Mouse (Mus musculus): ENCODE data around the gene Defa21.
A peak's percentile ranks its signal among the peaks of the same experiment; 100 is the strongest.
"Not testable (repeated sequence)": the region's sequence is repeated elsewhere in the genome, so short reads cannot be mapped to it uniquely, and the experiment has no call there.

The Defa21 gene

DNA sequence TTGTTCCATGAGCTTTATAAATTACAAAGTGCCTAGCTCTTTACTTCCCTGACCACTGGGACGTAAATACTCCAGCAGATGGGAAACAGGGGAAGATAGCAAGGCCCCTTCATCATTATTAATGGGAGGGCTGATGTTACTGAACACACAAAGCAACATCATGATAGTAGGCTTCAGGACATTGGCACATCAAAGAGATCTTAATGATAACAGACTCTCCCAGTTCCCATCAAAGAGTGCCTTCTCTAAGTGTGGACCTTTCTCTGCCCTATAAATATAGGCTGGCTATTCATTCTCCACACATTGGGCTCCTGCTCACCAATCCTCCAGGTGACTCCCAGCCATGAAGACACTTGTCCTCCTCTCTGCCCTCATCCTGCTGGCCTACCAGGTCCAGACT, at the start of gene Defa21:
Defa21 (plus strand) TSS at position 301 of the 400 bp plus-strand sequence.
- DNase-seq (ENCODE audit: low spot score) = not testable (repeated sequence)

DNA sequence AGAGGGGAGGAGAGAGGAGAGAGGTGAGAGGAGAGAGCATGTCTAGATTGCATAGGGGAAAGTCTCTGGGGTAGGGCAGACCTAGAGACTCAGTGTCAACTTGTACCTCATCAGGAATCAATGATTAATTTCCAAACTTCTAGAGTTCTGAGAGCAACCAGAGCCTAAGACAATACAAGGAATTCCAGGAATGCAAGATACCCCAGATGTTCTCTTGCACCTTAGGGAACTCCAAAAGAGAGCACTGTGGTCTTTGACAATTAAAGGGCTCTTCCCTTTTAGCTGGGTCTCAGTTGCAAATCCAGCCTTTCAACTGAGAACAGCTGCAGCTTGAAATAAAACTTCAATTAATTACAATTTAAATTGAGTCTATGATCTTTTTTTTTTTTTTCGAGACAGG, 45.5 kb upstream of the Defa21 start:
- DNase-seq (ENCODE audit: low spot score) = no peak

DNA sequence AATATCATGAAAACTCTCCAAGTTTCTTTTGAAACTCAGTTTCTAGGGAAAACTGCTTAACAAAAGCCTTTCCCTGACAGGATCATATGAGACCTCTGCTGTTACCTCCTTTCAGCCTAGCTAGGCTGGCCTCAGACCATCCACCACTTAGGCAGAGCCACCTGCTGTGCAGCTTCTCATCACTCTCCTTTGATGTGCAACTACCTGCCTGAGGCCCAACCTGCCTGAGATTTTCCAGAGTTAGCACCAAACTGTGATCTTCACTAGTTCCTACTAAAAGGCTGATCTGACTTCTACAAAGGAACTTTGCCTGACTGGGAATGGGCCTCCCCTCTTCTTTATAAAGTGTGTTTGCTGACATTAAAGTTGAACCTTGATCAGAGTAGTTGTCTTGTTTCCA, 31.3 kb upstream of the Defa21 start:
- not testable (repeated sequence) for DNase-seq (ENCODE audit: low spot score)

DNA sequence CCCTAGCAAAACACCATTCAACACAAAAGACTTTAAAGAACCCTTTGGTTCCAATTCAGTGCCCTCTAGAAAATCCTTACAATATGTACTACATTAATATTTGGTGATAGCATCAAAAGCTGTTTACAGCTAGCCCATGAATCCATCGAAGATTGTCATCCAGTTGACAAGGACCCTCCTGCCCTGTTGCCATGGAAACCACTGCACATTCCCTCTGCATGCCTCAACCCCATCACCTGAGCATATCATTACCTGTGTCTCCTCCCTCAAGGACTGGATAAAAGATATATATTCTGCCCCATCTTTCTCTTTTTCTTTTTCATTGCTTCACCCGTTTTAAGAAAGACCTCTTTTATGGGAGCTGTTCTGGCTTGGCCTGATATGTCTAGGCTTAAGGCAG, 28.6 kb upstream of the Defa21 start:
- DNase-seq (ENCODE audit: low spot score) = no peak

- DNase-seq (ENCODE audit: low spot score) = no peak
These were observed 28.1 kb upstream of the Defa21 start for GRCm38 (mm10) chr8:20997291-20997690.

- no peak for DNase-seq (ENCODE audit: low spot score)
These were observed 24.2 kb upstream of the Defa21 start for GRCm38 (mm10) chr8:21001171-21001570.

GRCm38 (mm10) chr8:21006801-21007200, 18.5 kb upstream of the Defa21 start:
- DNase-seq (ENCODE audit: low spot score) = no peak

DNA sequence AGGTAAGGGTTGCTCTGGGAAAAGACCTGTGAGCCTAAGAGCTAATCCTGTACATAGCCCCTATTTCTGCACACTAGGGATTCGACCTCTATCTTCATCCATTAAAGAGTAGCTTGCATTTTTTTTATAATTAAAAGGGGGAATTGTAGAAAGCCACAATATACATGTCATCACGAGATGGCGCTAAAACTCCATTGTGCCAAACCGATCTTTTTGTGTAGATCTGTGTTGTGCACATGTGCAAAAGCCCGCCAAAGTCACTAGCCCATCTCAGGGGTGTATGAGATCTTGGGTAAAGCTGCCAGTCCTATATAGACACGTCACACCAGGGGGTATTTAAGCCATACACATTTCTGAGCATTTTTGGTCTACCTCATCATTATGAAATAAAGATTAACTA, 16.8 kb upstream of the Defa21 start:
- DNase-seq (ENCODE audit: low spot score) = peak; percentile 22

DNA sequence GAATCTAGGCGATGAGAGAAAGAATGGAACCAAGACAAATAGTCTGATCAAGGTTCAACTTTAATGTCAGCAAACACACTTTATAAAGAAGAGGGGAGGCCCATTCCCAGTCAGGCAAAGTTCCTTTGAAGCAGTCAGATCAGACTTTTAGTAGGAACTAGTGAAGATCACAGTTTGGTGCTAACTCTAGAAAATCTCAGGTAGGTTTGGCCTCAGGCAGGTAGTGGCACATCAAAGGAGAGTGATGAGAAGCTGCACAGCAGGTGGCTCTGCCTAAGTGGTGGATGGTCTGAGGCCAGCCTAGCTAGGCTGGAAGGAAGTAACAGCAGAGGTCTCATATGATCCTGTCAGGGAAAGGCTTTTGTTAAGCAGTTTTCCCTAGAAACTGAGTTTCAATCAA, 14.8 kb upstream of the Defa21 start:
- not testable (repeated sequence) for DNase-seq (ENCODE audit: low spot score)

DNA sequence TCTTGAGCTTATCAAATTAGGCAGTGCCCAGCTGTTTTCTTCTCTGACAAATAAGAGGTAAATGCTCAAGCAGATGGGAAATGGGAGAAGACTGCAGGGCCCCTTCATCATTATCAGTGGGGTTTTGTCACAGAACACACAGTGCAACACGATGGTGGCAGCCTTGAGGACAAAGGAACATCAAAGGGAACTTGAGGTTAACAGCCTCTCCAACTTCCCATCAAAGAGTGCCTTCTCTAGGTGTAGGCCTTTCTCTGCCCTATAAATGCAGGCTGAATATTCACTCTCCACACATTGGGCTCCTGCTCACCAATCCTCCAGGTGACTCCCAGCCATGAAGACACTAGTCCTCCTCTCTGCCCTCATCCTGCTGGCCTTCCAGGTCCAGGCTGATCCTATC, 29.4 kb downstream of the Defa21 start, which contains the start of gene Defa23:
Defa23 (plus strand) TSS at position 301 of the 400 bp plus-strand sequence.
- not testable (repeated sequence) for DNase-seq (ENCODE audit: low spot score)

GRCm38 (mm10) chr8:21064738-21065137, 39.4 kb downstream of the Defa21 start, which contains the start of gene Defa35:
Defa35 (plus strand) TSS chr8:21065038.
- not testable (repeated sequence) for DNase-seq (ENCODE audit: low spot score)

Data from layer of hippocampus, adult 11-12 months (tissue).